Mouse (Mus musculus): ENCODE data around the gene Txndc8. TPM values are rescaled to one million over a fixed set of nuclear protein-coding genes. Genes with fewer than 3 reads are reported as not detected.

The Txndc8 gene
- polyA plus RNA-seq, 1 experiment from 2014 or later, result not detected

DNA sequence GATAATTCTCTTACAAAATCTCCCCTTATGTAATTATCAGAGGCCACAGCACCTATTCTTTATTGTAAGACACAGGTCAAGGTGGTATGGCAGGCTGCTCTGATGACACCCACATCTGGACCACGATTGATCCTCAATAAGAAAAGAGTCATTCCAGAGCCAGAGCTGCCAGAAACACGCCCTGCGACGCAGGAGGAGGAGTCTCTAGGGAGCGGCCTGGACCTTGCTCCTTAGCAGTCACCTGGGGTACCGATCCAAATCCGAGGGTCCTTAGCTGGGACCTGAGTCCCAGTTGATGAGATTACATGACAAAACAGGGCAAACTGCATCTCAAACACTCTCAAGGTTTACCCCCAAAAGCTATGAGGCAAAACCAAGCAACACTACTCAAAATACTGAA, 55.1 kb downstream of the Txndc8 start:
- Histone ChIP-seq H3K27ac (ENCODE audit: low read depth, low read length) (no peak overlapping the region), H3K9ac (ENCODE audit: low read depth, low read length) (no peak overlapping the region), H3K4me1 (ENCODE audit: control insufficient read depth, insufficient read depth, low read length) (peaks cover 12% of the 10 kb centered on the region), H3K9me3 (replicated peaks; ENCODE audit: control insufficient read depth, low read length) (no peaks in the 10 kb centered on the region), H3K4me2 (no peak overlapping the region), H3K36me3 (ENCODE audit: control insufficient read depth, insufficient read depth, low read length) (peaks cover 25% of the 10 kb centered on the region), H3K4me3 (ENCODE audit: low read depth, low read length) (no peak overlapping the region), H3K27me3 (ENCODE audit: control insufficient read depth, insufficient read depth, low read length) (no peaks in the 10 kb centered on the region)
- 92% methylated on average over 7 of the region's 7 CpGs for WGBS (ENCODE audit: insufficient replicate concordance)
- no peak for ATAC-seq (replicated peaks; ENCODE audit: insufficient number of reproducible peaks, low FRiP score, low TSS enrichment)

DNA sequence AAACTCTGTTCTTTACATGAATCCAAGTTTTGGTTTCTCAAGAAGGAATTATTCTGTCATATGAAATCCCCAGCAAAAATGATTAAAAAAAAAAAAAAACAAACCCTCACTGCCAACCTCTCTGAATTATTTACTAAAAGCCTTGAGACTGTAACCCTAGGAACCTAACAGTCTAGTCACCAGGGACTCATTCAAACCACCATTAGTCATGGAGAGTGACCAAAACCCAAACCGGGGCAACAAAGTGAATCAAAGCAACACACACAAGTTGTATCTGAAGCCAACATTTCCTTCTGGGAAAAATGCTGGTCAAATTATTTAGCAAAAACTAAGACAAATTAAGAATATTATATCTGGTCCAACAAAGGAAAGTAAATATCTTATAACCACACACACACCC, 56.0 kb downstream of the Txndc8 start:
- 89% methylated on average over 1 of the region's 1 CpGs for WGBS (ENCODE audit: insufficient replicate concordance)
- H3K4me2 ChIP-seq, result no peak overlapping the region
- no peak overlapping the region for H3K27ac ChIP-seq (ENCODE audit: low read depth, low read length)
- H3K9me3 ChIP-seq (replicated peaks; ENCODE audit: control insufficient read depth, low read length), result no peaks in the 10 kb centered on the region
- peaks cover 25% of the 10 kb centered on the region for H3K36me3 ChIP-seq (ENCODE audit: control insufficient read depth, insufficient read depth, low read length)
- no peak for ATAC-seq (replicated peaks; ENCODE audit: insufficient number of reproducible peaks, low FRiP score, low TSS enrichment)
- H3K4me1 ChIP-seq (ENCODE audit: control insufficient read depth, insufficient read depth, low read length), result peaks cover 12% of the 10 kb centered on the region
- H3K9ac ChIP-seq (ENCODE audit: low read depth, low read length), result no peak overlapping the region
- H3K4me3 ChIP-seq (ENCODE audit: low read depth, low read length), result no peak overlapping the region
- H3K27me3 ChIP-seq (ENCODE audit: control insufficient read depth, insufficient read depth, low read length), result no peaks in the 10 kb centered on the region

DNA sequence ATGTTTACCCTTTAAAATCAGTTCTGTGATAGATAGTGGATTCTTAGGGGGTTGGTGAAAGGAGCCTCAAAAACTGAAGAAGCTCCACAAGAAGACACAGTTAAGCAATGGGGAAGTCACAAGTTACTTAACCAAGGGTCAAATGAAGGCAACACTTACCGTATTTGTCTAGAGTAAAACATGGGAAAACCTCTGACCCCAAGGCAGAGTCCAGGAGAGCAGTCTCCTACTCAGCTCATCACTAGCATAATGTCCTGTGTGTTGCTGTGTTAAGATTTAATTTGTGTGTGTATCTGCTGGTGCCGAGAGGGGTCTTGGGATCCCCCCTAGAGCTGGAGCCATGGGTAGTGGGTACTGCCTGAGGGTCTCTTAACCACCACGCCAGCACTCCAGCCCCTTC, 56.5 kb downstream of the Txndc8 start:
- no peak for ATAC-seq (replicated peaks; ENCODE audit: insufficient number of reproducible peaks, low FRiP score, low TSS enrichment)
- Histone ChIP-seq H3K9me3 (replicated peaks; ENCODE audit: control insufficient read depth, low read length) (no peaks in the 10 kb centered on the region), H3K27me3 (ENCODE audit: control insufficient read depth, insufficient read depth, low read length) (no peaks in the 10 kb centered on the region), H3K9ac (ENCODE audit: low read depth, low read length) (no peak overlapping the region), H3K36me3 (ENCODE audit: control insufficient read depth, insufficient read depth, low read length) (peaks cover 25% of the 10 kb centered on the region), H3K4me3 (ENCODE audit: low read depth, low read length) (no peak overlapping the region), H3K27ac (ENCODE audit: low read depth, low read length) (no peak overlapping the region), H3K4me1 (ENCODE audit: control insufficient read depth, insufficient read depth, low read length) (peaks cover 11% of the 10 kb centered on the region), H3K4me2 (no peak overlapping the region)
- WGBS (ENCODE audit: insufficient replicate concordance), result 92% methylated on average over 3 of the region's 3 CpGs

DNA sequence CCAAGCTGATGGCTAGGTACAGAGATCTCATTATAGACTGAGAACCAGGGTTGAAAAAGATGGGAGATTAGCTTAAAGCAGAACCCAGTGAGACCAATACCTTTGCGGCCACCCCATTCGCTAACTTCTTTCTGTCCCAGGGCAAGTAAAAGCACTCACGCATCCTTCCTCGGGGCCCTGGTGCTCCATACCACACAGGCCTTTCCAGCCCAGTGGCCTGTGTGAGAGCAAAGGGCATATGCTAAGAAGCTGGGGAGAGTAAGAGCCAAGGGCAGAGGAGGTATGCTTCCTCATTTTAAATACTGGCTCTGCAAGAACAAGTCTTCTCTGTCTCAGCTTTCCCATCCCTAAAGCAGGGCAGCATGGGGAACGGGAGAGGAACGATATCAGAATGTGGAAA, 59.1 kb downstream of the Txndc8 start:
- Histone ChIP-seq H3K9me3 (replicated peaks; ENCODE audit: control insufficient read depth, low read length) (no peaks in the 10 kb centered on the region), H3K36me3 (ENCODE audit: control insufficient read depth, insufficient read depth, low read length) (peaks cover 33% of the 10 kb centered on the region), H3K4me1 (ENCODE audit: control insufficient read depth, insufficient read depth, low read length) (0 out of 2 replicates have a peak, but pooled peaks cover 4% of the 10 kb centered on the region), H3K9ac (ENCODE audit: low read depth, low read length) (no peak overlapping the region), H3K4me3 (ENCODE audit: low read depth, low read length) (no peak overlapping the region), H3K4me2 (no peak overlapping the region), H3K27ac (ENCODE audit: low read depth, low read length) (no peak overlapping the region), H3K27me3 (ENCODE audit: control insufficient read depth, insufficient read depth, low read length) (no peaks in the 10 kb centered on the region)
- 93% methylated on average over 6 of the region's 6 CpGs for WGBS (ENCODE audit: insufficient replicate concordance)
- no peak for ATAC-seq (replicated peaks; ENCODE audit: insufficient number of reproducible peaks, low FRiP score, low TSS enrichment)

DNA sequence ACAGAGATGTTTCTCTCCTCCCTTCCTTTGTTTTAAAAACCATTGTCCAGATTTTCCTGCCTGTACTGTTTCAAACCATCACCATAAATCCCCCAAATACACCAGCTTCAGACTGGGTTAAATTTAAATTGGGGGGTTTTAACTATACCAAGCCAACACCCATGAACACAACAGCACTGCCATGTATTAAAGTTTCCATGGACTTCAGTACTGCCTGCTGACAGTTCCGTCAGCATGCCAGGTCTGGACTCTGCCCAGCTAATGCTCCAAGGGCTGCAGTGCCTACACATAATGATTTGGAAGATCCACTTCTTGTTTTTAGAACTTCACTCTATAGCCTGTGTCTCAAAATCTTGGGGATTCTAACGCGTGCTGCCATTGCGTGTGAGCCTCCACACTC, 61.4 kb downstream of the Txndc8 start:
- Histone ChIP-seq H3K4me1 (ENCODE audit: control insufficient read depth, insufficient read depth, low read length) (no peaks in the 10 kb centered on the region), H3K9me3 (replicated peaks; ENCODE audit: control insufficient read depth, low read length) (no peaks in the 10 kb centered on the region), H3K4me3 (ENCODE audit: low read depth, low read length) (no peak overlapping the region), H3K9ac (ENCODE audit: low read depth, low read length) (no peak overlapping the region), H3K4me2 (no peak overlapping the region), H3K27ac (ENCODE audit: low read depth, low read length) (no peak overlapping the region), H3K27me3 (ENCODE audit: control insufficient read depth, insufficient read depth, low read length) (no peaks in the 10 kb centered on the region), H3K36me3 (ENCODE audit: control insufficient read depth, insufficient read depth, low read length) (peaks cover 38% of the 10 kb centered on the region)
- WGBS (ENCODE audit: insufficient replicate concordance), result 93% methylated on average over 4 of the region's 4 CpGs
- no peak for ATAC-seq (replicated peaks; ENCODE audit: insufficient number of reproducible peaks, low FRiP score, low TSS enrichment)

DNA sequence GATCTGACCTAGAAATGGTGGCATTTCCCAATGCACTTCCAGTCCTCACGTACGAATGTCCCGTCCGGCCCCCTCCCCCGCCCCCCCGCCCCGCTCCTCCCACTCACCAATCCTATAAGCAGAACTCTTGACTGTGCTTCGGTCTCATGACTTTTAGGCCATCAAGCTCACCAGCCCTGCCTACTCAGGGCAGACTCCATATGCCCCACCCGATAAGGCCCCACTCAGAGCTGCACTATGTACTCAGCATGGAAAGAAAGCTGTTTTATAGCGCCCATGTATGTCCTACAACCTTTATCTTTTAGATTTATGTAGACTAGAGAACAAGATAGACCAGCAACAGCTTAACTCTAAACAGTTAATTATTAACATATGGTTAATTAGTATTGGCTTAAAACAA, 61.9 kb downstream of the Txndc8 start:
- Histone ChIP-seq H3K9me3 (replicated peaks; ENCODE audit: control insufficient read depth, low read length) (no peaks in the 10 kb centered on the region), H3K4me3 (ENCODE audit: low read depth, low read length) (no peak overlapping the region), H3K9ac (ENCODE audit: low read depth, low read length) (no peak overlapping the region), H3K36me3 (ENCODE audit: control insufficient read depth, insufficient read depth, low read length) (peaks cover 38% of the 10 kb centered on the region), H3K27me3 (ENCODE audit: control insufficient read depth, insufficient read depth, low read length) (no peaks in the 10 kb centered on the region), H3K4me2 (no peak overlapping the region), H3K27ac (ENCODE audit: low read depth, low read length) (no peak overlapping the region), H3K4me1 (ENCODE audit: control insufficient read depth, insufficient read depth, low read length) (no peaks in the 10 kb centered on the region)
- 84% methylated on average over 10 of the region's 10 CpGs for WGBS (ENCODE audit: insufficient replicate concordance)
- ATAC-seq (replicated peaks; ENCODE audit: insufficient number of reproducible peaks, low FRiP score, low TSS enrichment), result no peak

DNA sequence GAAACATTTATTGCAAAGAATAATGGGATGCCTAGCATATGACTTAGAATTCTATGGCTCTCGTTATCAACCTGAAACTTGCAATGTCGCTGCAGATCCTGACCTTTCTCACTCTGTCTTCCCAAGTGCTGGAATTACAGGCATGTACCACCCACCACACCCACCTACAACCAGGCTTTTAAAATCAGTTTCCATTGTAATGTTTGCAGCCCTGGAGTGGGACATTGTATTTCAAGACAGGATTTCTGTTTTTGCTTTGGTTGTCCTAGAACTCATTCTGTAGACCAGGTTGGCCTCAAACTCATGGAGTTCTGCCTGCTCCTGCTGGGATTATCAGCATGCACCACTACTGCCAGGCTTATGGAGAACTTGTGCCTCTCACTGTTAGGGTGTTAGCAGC, 66.0 kb downstream of the Txndc8 start:
- no peak overlapping the region for H3K27ac ChIP-seq (ENCODE audit: low read depth, low read length)
- H3K27me3 ChIP-seq (ENCODE audit: control insufficient read depth, insufficient read depth, low read length), result no peaks in the 10 kb centered on the region
- no peak for ATAC-seq (replicated peaks; ENCODE audit: insufficient number of reproducible peaks, low FRiP score, low TSS enrichment)
- WGBS (ENCODE audit: insufficient replicate concordance), result 82% methylated on average over 2 of the region's 2 CpGs
- H3K4me1 ChIP-seq (ENCODE audit: control insufficient read depth, insufficient read depth, low read length), result no peaks in the 10 kb centered on the region
- no peak overlapping the region for H3K9ac ChIP-seq (ENCODE audit: low read depth, low read length)
- H3K36me3 ChIP-seq (ENCODE audit: control insufficient read depth, insufficient read depth, low read length), result peaks cover 13% of the 10 kb centered on the region
- no peak overlapping the region for H3K4me2 ChIP-seq
- no peaks in the 10 kb centered on the region for H3K9me3 ChIP-seq (replicated peaks; ENCODE audit: control insufficient read depth, low read length)
- no peak overlapping the region for H3K4me3 ChIP-seq (ENCODE audit: low read depth, low read length)

DNA sequence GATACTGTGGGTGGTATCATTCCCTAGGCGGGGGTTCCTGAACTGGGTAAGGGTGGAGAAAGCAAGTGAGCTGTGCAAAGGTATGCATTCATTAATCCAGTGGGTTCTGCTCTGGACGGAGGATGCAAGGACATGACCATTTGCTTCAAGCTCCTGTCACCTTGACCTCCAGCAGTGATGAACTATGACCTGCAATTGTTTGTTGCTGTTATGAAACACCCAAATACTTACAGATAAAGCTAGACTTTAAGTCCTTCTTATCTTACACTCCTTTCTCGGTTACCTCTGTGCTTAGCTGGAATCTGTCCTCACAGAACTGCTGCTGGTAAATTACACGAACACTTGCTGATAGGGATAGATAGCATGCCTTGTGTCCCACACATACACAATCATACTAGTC, 68.3 kb downstream of the Txndc8 start:
- Histone ChIP-seq H3K4me3 (ENCODE audit: low read depth, low read length) (no peak overlapping the region), H3K4me1 (ENCODE audit: control insufficient read depth, insufficient read depth, low read length) (no peaks in the 10 kb centered on the region), H3K9ac (ENCODE audit: low read depth, low read length) (no peak overlapping the region), H3K9me3 (replicated peaks; ENCODE audit: control insufficient read depth, low read length) (no peaks in the 10 kb centered on the region), H3K4me2 (no peak overlapping the region), H3K27ac (ENCODE audit: low read depth, low read length) (no peak overlapping the region), H3K27me3 (ENCODE audit: control insufficient read depth, insufficient read depth, low read length) (no peaks in the 10 kb centered on the region), H3K36me3 (ENCODE audit: control insufficient read depth, insufficient read depth, low read length) (peaks cover 13% of the 10 kb centered on the region)
- 65% methylated on average over 4 of the region's 4 CpGs for WGBS (ENCODE audit: insufficient replicate concordance)
- no peak for ATAC-seq (replicated peaks; ENCODE audit: insufficient number of reproducible peaks, low FRiP score, low TSS enrichment)

DNA sequence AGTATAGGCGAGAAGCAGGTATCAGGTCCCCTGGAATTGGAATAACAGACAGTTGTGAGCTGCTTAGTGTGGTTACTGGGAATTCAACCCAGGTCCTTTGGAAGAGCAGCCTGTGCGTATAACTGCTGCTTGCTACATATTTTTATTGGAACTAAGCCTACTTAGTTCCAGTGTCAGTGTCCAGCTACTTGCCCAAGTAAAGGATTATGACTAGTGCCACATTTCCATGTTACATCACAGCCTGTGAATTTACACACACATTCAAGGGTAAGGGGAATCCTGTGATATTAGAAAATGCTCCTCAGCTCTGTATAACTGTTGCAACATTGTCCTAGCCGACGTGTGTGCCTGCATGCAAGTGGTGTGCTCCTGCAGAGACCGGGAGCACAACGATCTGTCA, 71.6 kb downstream of the Txndc8 start:
- no peak overlapping the region for H3K4me2 ChIP-seq
- no peak overlapping the region for H3K27ac ChIP-seq (ENCODE audit: low read depth, low read length)
- H3K9me3 ChIP-seq (replicated peaks; ENCODE audit: control insufficient read depth, low read length), result no peaks in the 10 kb centered on the region
- H3K27me3 ChIP-seq (ENCODE audit: control insufficient read depth, insufficient read depth, low read length), result no peaks in the 10 kb centered on the region
- 84% methylated on average over 6 of the region's 6 CpGs for WGBS (ENCODE audit: insufficient replicate concordance)
- H3K36me3 ChIP-seq (ENCODE audit: control insufficient read depth, insufficient read depth, low read length), result no peaks in the 10 kb centered on the region
- H3K9ac ChIP-seq (ENCODE audit: low read depth, low read length), result no peak overlapping the region
- no peak for ATAC-seq (replicated peaks; ENCODE audit: insufficient number of reproducible peaks, low FRiP score, low TSS enrichment)
- H3K4me3 ChIP-seq (ENCODE audit: low read depth, low read length), result no peak overlapping the region
- H3K4me1 ChIP-seq (ENCODE audit: control insufficient read depth, insufficient read depth, low read length), result no peaks in the 10 kb centered on the region

All from heart, embryonic 11.5 days (tissue).